Mouse (Mus musculus) CH12.LX (cell line): ENCODE results near the gene Dcakd.

Source experiments
- CTCF ChIP-seq, 2 experiments: IDR thresholded peaks in 1 of 2; conservative IDR thresholded peaks in 1 of 2; 2 replicates each; pipeline ENCODE4 v1.5.1; 2011 to 2012; ENCODE audit warnings: low read depth in 2 of 2, low read length in 2 of 2, improper control_type of control experiment in 1 of 2, inconsistent platforms in 1 of 2, mild to moderate bottlenecking in 1 of 2, moderate library complexity in 1 of 2
- EP300 ChIP-seq: IDR thresholded peaks from 2 replicates; pipeline ENCODE4 v1.6.1; 2011; ENCODE audit warnings: low read length, improper control_type of control experiment
- MAFK ChIP-seq: IDR thresholded peaks from 2 replicates; pipeline ENCODE4 v1.6.1; 2011; ENCODE audit warnings: low read length, improper control_type of control experiment; ENCODE audit not compliant: insufficient replicate concordance
- MXI1 ChIP-seq: IDR thresholded peaks from 2 replicates; pipeline ENCODE4 v1.6.1; 2011; ENCODE audit warnings: mild to moderate bottlenecking, low read depth, low read length, improper control_type of control experiment
- POLR2A ChIP-seq: IDR thresholded peaks from 2 replicates; pipeline ENCODE4 v1.6.1; 2011; ENCODE audit warnings: low read depth, mild to moderate bottlenecking, improper control_type of control experiment, low read length
- SIN3A ChIP-seq: IDR thresholded peaks from 2 replicates; pipeline ENCODE4 v1.6.1; 2012; ENCODE audit warnings: low read length, improper control_type of control experiment, inconsistent platforms
- USF2 ChIP-seq: conservative IDR thresholded peaks from 2 replicates; pipeline ENCODE4 v1.6.1; 2011; ENCODE audit warnings: low read depth, low read length, improper control_type of control experiment

DNA sequence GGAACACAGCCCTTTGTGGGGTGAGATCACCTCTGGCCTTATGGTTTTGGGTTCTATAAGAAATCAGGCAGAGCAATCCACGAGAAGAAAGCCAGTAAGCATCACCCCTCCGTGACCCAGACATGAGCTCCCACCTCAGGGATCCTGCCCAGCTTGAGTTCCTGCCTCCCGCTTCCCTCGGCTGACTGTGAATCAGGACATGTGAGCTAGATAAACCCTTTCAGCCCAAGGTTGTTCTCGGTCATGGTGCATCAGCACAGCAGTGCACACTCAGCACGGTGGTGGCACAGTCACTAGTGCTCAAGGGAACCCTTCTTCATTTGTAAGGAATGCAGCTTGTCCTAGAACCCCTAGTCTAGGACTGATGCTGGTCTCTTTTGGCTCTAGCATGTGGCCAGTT, 9.3 kb downstream of the Dcakd start:
- TF ChIP-seq SIN3A (no peak), CTCF (conservative IDR thresholded peaks at IDR 0.05 in 1 of 2, IDR thresholded peaks at IDR 0.05 in 1 of 2; ENCODE audit: low read depth in 2 of 2, low read length in 2 of 2) (no peak), MAFK (no peak), USF2 (no peak), POLR2A (no peak), EP300 (no peak), MXI1 (no peak)
